Comparison of ENCODE assay signal across 28 mouse cellular contexts in genomic region chr11:84117431-84117830, GRCm38 (mm10). TPM values are rescaled to one million over a fixed set of nuclear protein-coding genes. Genes with fewer than 3 reads are reported as not detected.
A peak's percentile ranks its signal among the peaks of the same experiment; 100 is the strongest.
DNase-seq lines count a peak whose midpoint lies in the region; ATAC-seq and TF ChIP-seq lines count a peak whose summit lies in the region.
"Had no signal": no experiment of that assay in that cellular context is flagged by ENCODE, and none has a peak within 500 bp of the region (broad histone marks: within the 10 kb centered on the region; RNA-seq: fewer than 3 reads in every experiment).

No protein-coding gene starts in this region.

- peak; percentile 79 for ATAC-seq in granulocyte monocyte progenitor cell, adult 5-6 weeks (replicated peaks; ENCODE audit: poor library complexity, severe bottlenecking)
- ATAC-seq in megakaryocyte progenitor cell, adult 5-6 weeks (replicated peaks; ENCODE audit: poor library complexity): peak; percentile 52; the same call in 1 of the 2 replicates
- no peak for ATAC-seq in forebrain, embryonic 13.5 days
- ATAC-seq: activated CD4-positive, CD25-positive, alpha-beta regulatory T cell, adult 4 months; CD4-positive, CD25-positive, alpha-beta regulatory T cell, adult 4 months; forebrain, embryonic 14.5 days; forebrain, embryonic 16.5 days; Patski had no signal

- peak; percentile 14 for DNase-seq in liver, adult 2 months (ENCODE audit: extremely low read depth, low read depth, low spot score)
- DNase-seq in liver: no peak
- no peak for DNase-seq in natural killer cell, adult 2 months (ENCODE audit: low spot score in 2 of 2)
- DNase-seq: adrenal gland, adult 8-10 months; adrenal gland, postnatal 14 days; adrenal gland, postnatal 36 days; B cell, adult 2 months; cerebellum, adult 11-12 months; cerebellum, adult 2 months; cerebellum, adult 9-10 months; cerebellum, postnatal 10 days; cerebellum, postnatal 25 days had no signal

- no peaks in the 10 kb centered on the region for H3K9me3 ChIP-seq in forebrain, embryonic 13.5 days (replicated peaks)
- H3K9me3 ChIP-seq: embryonic facial prominence, embryonic 10.5 days; embryonic facial prominence, embryonic 12.5 days; G1E had no signal

- H3K27me3 ChIP-seq in liver, adult 2 months (ENCODE audit: control insufficient read depth, insufficient read depth, low read length): no peaks in the 10 kb centered on the region
- H3K27me3 ChIP-seq in forebrain, embryonic 13.5 days: no peaks in the 10 kb centered on the region
- H3K27me3 ChIP-seq: CH12.LX; embryonic facial prominence, embryonic 12.5 days; Patski had no signal

- H3K4me2 ChIP-seq in forebrain, embryonic 13.5 days: no peak overlapping the region
- H3K4me2 ChIP-seq: embryonic facial prominence, embryonic 12.5 days had no signal

- no peaks in the 10 kb centered on the region for H3K4me1 ChIP-seq in liver, adult 2 months (ENCODE audit: control insufficient read depth, insufficient read depth, low read length)
- H3K4me1 ChIP-seq in forebrain, embryonic 13.5 days: no peaks in the 10 kb centered on the region
- H3K4me1 ChIP-seq: embryonic facial prominence, embryonic 10.5 days; embryonic facial prominence, embryonic 12.5 days had no signal

- TF ChIP-seq POLR2A in liver, adult 2 months (IDR thresholded peaks at IDR 0.05; ENCODE audit: extremely low read depth, insufficient read depth, low read length): no peak

- H3K36me3 ChIP-seq in liver, adult 2 months (ENCODE audit: control insufficient read depth, insufficient read depth, low read length): peaks cover 23% of the 10 kb centered on the region
- H3K36me3 ChIP-seq in forebrain, embryonic 13.5 days (ENCODE audit: poor library complexity, severe bottlenecking): peaks cover 78% of the 10 kb centered on the region

- 86% methylated on average over 4 of the region's 4 CpGs for WGBS in liver, adult 2 months
- WGBS in forebrain, embryonic 13.5 days: 89% methylated on average over 4 of the region's 4 CpGs

- H3K79me2 ChIP-seq in liver, adult 2 months (ENCODE audit: control insufficient read depth, insufficient read depth, low read length): no peaks in the 10 kb centered on the region

- TF ChIP-seq CTCF in liver, adult 2 months (IDR thresholded peaks at IDR 0.05; ENCODE audit: low read depth, low read length): no peak

- no peak overlapping the region for H3K27ac ChIP-seq in liver, adult 2 months (replicated peaks; ENCODE audit: insufficient read depth, low read depth, low read length)
- no peak overlapping the region for H3K27ac ChIP-seq in forebrain, embryonic 13.5 days
- H3K27ac ChIP-seq: embryonic facial prominence, embryonic 10.5 days; embryonic facial prominence, embryonic 12.5 days had no signal

- no peak overlapping the region for H3K9ac ChIP-seq in liver, adult 2 months (ENCODE audit: low read depth, low read length)
- H3K9ac ChIP-seq in forebrain, embryonic 13.5 days: no peak overlapping the region
- H3K9ac ChIP-seq: embryonic facial prominence, embryonic 12.5 days had no signal

- no peak overlapping the region for H3K4me3 ChIP-seq in liver, adult 2 months (ENCODE audit: insufficient read depth, low read depth, low read length)
- no peak overlapping the region for H3K4me3 ChIP-seq in forebrain, embryonic 13.5 days
- H3K4me3 ChIP-seq: embryonic facial prominence, embryonic 10.5 days; embryonic facial prominence, embryonic 12.5 days had no signal

RNA-seq across cellular contexts. Expression of gene Tada2a, which starts 12.0 kb away (rescaled TPM):
- total RNA-seq in liver, adult 2 months (2014; rRNA removed): 4.3 and 6.4 TPM in 2 replicates
- polyA plus RNA-seq in liver, adult 2 months (2012; rRNA removed): 3.1 and 3.3 TPM in 2 replicates
- 27.1 and 29.0 TPM in 2 replicates for total RNA-seq in granulocyte monocyte progenitor cell, adult 5-6 weeks (2014; fragmentation: Nextera tagmentation)
- 20.0 and 22.2 TPM in 2 replicates for total RNA-seq in granulocyte monocyte progenitor cell, adult 5-6 weeks (2017)
- 23.8 and 24.0 TPM in 2 replicates for total RNA-seq in megakaryocyte progenitor cell, adult 5-6 weeks (2015)
- total RNA-seq in megakaryocyte progenitor cell, adult 5-6 weeks (2017): 15.7 and 19.4 TPM in 2 replicates
- 38.8 and 40.1 TPM in 2 replicates for polyA plus RNA-seq in forebrain, embryonic 13.5 days (2015; fragmentation: Nextera tagmentation; extraction: Ambion mirVana)

RNA-seq across cellular contexts. Expression of gene Acaca, which starts 12.0 kb away (rescaled TPM):
- 86.4 and 89.3 TPM in 2 replicates for total RNA-seq in liver, adult 2 months (2014; rRNA removed)
- 15.4 and 20.7 TPM in 2 replicates for polyA plus RNA-seq in liver, adult 2 months (2012; rRNA removed)
- 28.9 and 40.2 TPM in 2 replicates for total RNA-seq in granulocyte monocyte progenitor cell, adult 5-6 weeks (2014; fragmentation: Nextera tagmentation)
- total RNA-seq in granulocyte monocyte progenitor cell, adult 5-6 weeks (2017): 34.7 and 38.5 TPM in 2 replicates
- total RNA-seq in megakaryocyte progenitor cell, adult 5-6 weeks (2015): 31.0 and 33.0 TPM in 2 replicates
- total RNA-seq in megakaryocyte progenitor cell, adult 5-6 weeks (2017): 32.8 and 35.5 TPM in 2 replicates
- polyA plus RNA-seq in forebrain, embryonic 13.5 days (2015; fragmentation: Nextera tagmentation; extraction: Ambion mirVana): 20.5 and 22.6 TPM in 2 replicates

RNA-seq across cellular contexts. Expression of gene Dusp14, which starts 48.4 kb away (rescaled TPM):
- 0.83 and 0.87 TPM in 2 replicates for total RNA-seq in liver, adult 2 months (2014; rRNA removed)
- polyA plus RNA-seq in liver, adult 2 months (2012; rRNA removed): 4.4 and 4.5 TPM in 2 replicates
- total RNA-seq in granulocyte monocyte progenitor cell, adult 5-6 weeks (2014; fragmentation: Nextera tagmentation): not detected in 2 replicates
- total RNA-seq in granulocyte monocyte progenitor cell, adult 5-6 weeks (2017): 0.31 TPM in 1 of 2 replicates, not detected in the other
- total RNA-seq in megakaryocyte progenitor cell, adult 5-6 weeks (2015): not detected in 2 replicates
- not detected in 2 replicates for total RNA-seq in megakaryocyte progenitor cell, adult 5-6 weeks (2017)
- polyA plus RNA-seq in forebrain, embryonic 13.5 days (2015; fragmentation: Nextera tagmentation; extraction: Ambion mirVana): 27.6 and 33.8 TPM in 2 replicates
- total RNA-seq: G1E had no signal
- polyA plus RNA-seq: G1E had no signal

RNA-seq across cellular contexts. Expression of gene Gm11437, which starts 49.8 kb away (rescaled TPM):
- 11.6 and 12.4 TPM in 2 replicates for total RNA-seq in liver, adult 2 months (2014; rRNA removed)
- polyA plus RNA-seq in liver, adult 2 months (2012; rRNA removed): 3.0 and 4.9 TPM in 2 replicates
- not detected in 2 replicates for total RNA-seq in granulocyte monocyte progenitor cell, adult 5-6 weeks (2014; fragmentation: Nextera tagmentation)
- not detected in 2 replicates for total RNA-seq in granulocyte monocyte progenitor cell, adult 5-6 weeks (2017)
- not detected in 2 replicates for total RNA-seq in megakaryocyte progenitor cell, adult 5-6 weeks (2015)
- total RNA-seq in megakaryocyte progenitor cell, adult 5-6 weeks (2017): not detected in 2 replicates
- polyA plus RNA-seq in forebrain, embryonic 13.5 days (2015; fragmentation: Nextera tagmentation; extraction: Ambion mirVana): not detected in 2 replicates
- total RNA-seq: adrenal gland, adult 18-20 months; adrenal gland, postnatal 36 days; CH12.LX; G1E had no signal
- polyA plus RNA-seq: activated CD4-positive, CD25-positive, alpha-beta regulatory T cell, adult 4 months; CD4-positive, CD25-positive, alpha-beta regulatory T cell, adult 4 months; cerebellum, adult 2 months; cortical plate, adult 2 months; embryonic facial prominence, embryonic 10.5 days; embryonic facial prominence, embryonic 12.5 days; embryonic facial prominence, embryonic 14.5 days; forebrain, embryonic 11.5 days; forebrain, embryonic 14.5 days; forebrain, embryonic 16.5 days; G1E; Patski had no signal
